Mouse (Mus musculus) liver, postnatal 0 days (tissue): ENCODE results near the gene Syn2. TPM values are rescaled to one million over a fixed set of nuclear protein-coding genes. Genes with fewer than 3 reads are reported as not detected.

Experiments used
- ATAC-seq: fragments of 200-750 bp; cut with Nextera tagmentation; 2 replicates; pipeline ENCODE4 v1.8.0; 2017; ENCODE audit warnings: mild to moderate bottlenecking, moderate library complexity
- DNase-seq: peaks from one replicate; pipeline ENCODE4 v3.0.0-alpha.2; 2016
- H3K27ac ChIP-seq: fragments of 300-500 bp; sonication (generic); 2 replicates; pipeline ENCODE4 v1.5.1; 2014; ENCODE audit warnings: antibody characterized with exemption, moderate library complexity, mild to moderate bottlenecking, low read depth
- H3K27me3 ChIP-seq: fragments of 300-500 bp; sonication (generic); 2 replicates; pipeline ENCODE4 v1.6.1; 2014; ENCODE audit warnings: low read length, control low read depth, mixed read lengths; ENCODE audit not compliant: insufficient read depth
- H3K36me3 ChIP-seq: fragments of 300-500 bp; sonication (generic); replicated peaks from 2 replicates; pipeline ENCODE4 v1.6.1; 2014; ENCODE audit warnings: mild to moderate bottlenecking, control low read depth, low read length, moderate library complexity, mixed read lengths; ENCODE audit not compliant: insufficient read depth
- H3K4me1 ChIP-seq: fragments of 300-500 bp; sonication (generic); 2 replicates; pipeline ENCODE4 v1.6.1; 2014; ENCODE audit warnings: antibody characterized with exemption, mild to moderate bottlenecking, control low read depth; ENCODE audit not compliant: insufficient read depth
- H3K4me2 ChIP-seq: fragments of 300-500 bp; sonication (generic); 2 replicates; pipeline ENCODE4 v1.6.1; 2014; ENCODE audit warnings: low read depth, mild to moderate bottlenecking, low read length, moderate library complexity, mixed read lengths
- H3K4me3 ChIP-seq: fragments of 300-500 bp; sonication (generic); 2 replicates; pipeline ENCODE4 v1.5.1; 2014; ENCODE audit warnings: low read depth, low read length
- H3K9ac ChIP-seq: fragments of 300-500 bp; sonication (generic); replicated peaks from 2 replicates; pipeline ENCODE4 v1.6.1; 2014; ENCODE audit warnings: mild to moderate bottlenecking, moderate library complexity
- H3K9me3 ChIP-seq: fragments of 300-500 bp; sonication (generic); 2 replicates; pipeline ENCODE4 v1.6.1; 2016; ENCODE audit warnings: mild to moderate bottlenecking, control low read depth, low read length, mixed read lengths
- CTCF ChIP-seq: sonication (generic); IDR thresholded peaks from 2 replicates; pipeline ENCODE4 v1.5.1; 2016; ENCODE audit warnings: antibody characterized with exemption, low read depth
- EP300 ChIP-seq: IDR thresholded peaks from 2 replicates; pipeline ENCODE4 v1.6.1; 2016; ENCODE audit warnings: antibody characterized with exemption, low read depth, mild to moderate bottlenecking
- WGBS: fragments of 180-500 bp; shearing (Covaris S2); extraction: QIAGEN DNeasy Blood & Tissue Kit; methylation state at CpG from one replicate; pipeline ENCODE4 v1.1.7; 2014; ENCODE audit not compliant: insufficient replicate concordance; 5-methylcytosine and 5-hydroxymethylcytosine counted together
- microRNA-seq: library from miRNA; unstranded; fragments of <30 nt; microRNA quantifications from one replicate; pipeline ENCODE4, GENCODE M21; 2016
- polyA plus RNA-seq: library from polyadenylated mRNA; unstranded; fragments of >200 nt; fragmentation: Nextera tagmentation; extraction: Ambion mirVana; gene quantifications from 2 replicates; pipeline ENCODE4 v1.2.1, GENCODE M21; 2015

Gene Syn2
- polyA plus RNA-seq, 1 experiment from 2014 or later = 0.20 TPM

DNA sequence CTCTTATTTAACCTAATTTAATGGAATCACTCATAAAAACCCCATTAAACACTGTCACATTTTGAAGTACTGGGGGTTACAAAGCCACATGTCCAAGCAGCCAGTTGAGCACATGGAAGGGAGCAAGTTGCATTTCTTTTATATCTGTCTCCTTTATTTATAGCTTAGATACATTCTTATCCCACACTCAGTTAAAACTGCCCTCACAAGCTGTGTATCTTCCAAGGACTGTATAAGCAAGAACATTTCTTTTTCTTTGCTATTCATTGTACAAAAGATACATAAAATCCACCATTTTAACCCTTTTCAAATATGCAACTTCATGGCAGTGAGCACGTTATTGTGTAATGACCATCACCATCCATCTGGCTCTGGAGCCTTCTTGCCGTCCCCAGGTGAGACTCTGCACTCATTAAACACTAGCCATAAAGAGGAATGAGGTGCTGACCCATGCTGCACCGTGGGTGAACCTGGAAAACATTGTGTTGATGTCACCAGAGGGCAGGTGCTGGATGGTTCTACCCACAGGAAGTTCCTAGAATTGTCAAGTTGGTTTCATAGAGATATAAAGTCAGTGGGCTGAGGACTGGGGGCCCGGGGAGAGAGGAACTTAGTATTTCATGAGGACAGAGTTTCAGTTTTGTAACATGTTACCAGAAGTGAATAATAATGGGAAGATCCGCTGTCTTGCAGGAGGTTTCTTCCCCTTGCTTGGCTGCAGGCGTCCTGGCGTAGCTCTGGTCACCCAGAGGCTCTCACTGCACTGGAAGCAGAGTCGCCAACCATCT is 186.4 kb downstream of the Syn2 start:
- no peak overlapping the region for H3K9ac ChIP-seq
- H3K27me3 ChIP-seq = no peaks in the 10 kb centered on the region
- DNase-seq (no peak), ATAC-seq (no peak)
- no peak overlapping the region for H3K27ac ChIP-seq
- WGBS = 47% methylated on average over 8 of the region's 8 CpGs
- H3K36me3 ChIP-seq = no peaks in the 10 kb centered on the region
- TF ChIP-seq CTCF (no peak), EP300 (no peak)
- no peaks in the 10 kb centered on the region for H3K9me3 ChIP-seq
- 0 out of 2 replicates have a peak overlapping the region, but pooled peaks have one; percentile 7 for H3K4me2 ChIP-seq
- no peaks in the 10 kb centered on the region for H3K4me1 ChIP-seq
- H3K4me3 ChIP-seq = no peak overlapping the region

GRCm38 (mm10) chr6:115321883-115322351 is 187.2 kb downstream of the Syn2 start:
- H3K4me1 ChIP-seq = no peaks in the 10 kb centered on the region
- no peak overlapping the region for H3K4me2 ChIP-seq
- H3K27me3 ChIP-seq = no peaks in the 10 kb centered on the region
- H3K9me3 ChIP-seq = no peaks in the 10 kb centered on the region
- H3K27ac ChIP-seq = no peak overlapping the region; the same call in 1 of the 2 replicates
- H3K4me3 ChIP-seq = no peak overlapping the region
- DNase-seq (no peak), ATAC-seq (no peak)
- WGBS = 59% methylated on average over 6 of the region's 6 CpGs
- TF ChIP-seq CTCF = no peak
- no peak for TF ChIP-seq EP300
- H3K36me3 ChIP-seq = no peaks in the 10 kb centered on the region
- H3K9ac ChIP-seq = no peak overlapping the region

GRCm38 (mm10) chr6:115322956-115323355 is 188.3 kb downstream of the Syn2 start:
- Histone ChIP-seq H3K27me3 (no peaks in the 10 kb centered on the region), H3K4me2 (no peak overlapping the region), H3K27ac (no peak overlapping the region), H3K4me3 (no peak overlapping the region), H3K9me3 (no peaks in the 10 kb centered on the region), H3K9ac (no peak overlapping the region), H3K4me1 (no peaks in the 10 kb centered on the region), H3K36me3 (no peaks in the 10 kb centered on the region)
- ATAC-seq (no peak), DNase-seq (no peak)
- WGBS = 88% methylated on average over 5 of the region's 5 CpGs
- no peak for TF ChIP-seq EP300
- no peak for TF ChIP-seq CTCF

- no peaks in the 10 kb centered on the region for H3K36me3 ChIP-seq
- H3K4me1 ChIP-seq = no peaks in the 10 kb centered on the region
- TF ChIP-seq CTCF (no peak), EP300 (no peak)
- DNase-seq (no peak), ATAC-seq (no peak)
- H3K9me3 ChIP-seq = no peaks in the 10 kb centered on the region
- no peaks in the 10 kb centered on the region for H3K27me3 ChIP-seq
- H3K4me2 ChIP-seq = no peak overlapping the region
- no peak overlapping the region for H3K27ac ChIP-seq
- no peak overlapping the region for H3K9ac ChIP-seq
- no peak overlapping the region for H3K4me3 ChIP-seq
Observed at GRCm38 (mm10) chr6:115330964-115331363, 196.3 kb downstream of the Syn2 start.

Small RNA genes within 50 kb of the gene (microRNA-seq; reads per million reads assigned to microRNA genes)
- gene Gm24767 = not detected

Other genes starting within 250 kb of the Syn2 start
- 11.9 and 14.7 TPM in 2 replicates for gene Vgll4, start 164.9 kb upstream of the Syn2 start, polyA plus RNA-seq
- 15.1 and 18.4 TPM in 2 replicates for gene Tamm41, start 97.0 kb upstream of the Syn2 start, polyA plus RNA-seq
- not detected in 2 replicates for gene Gm17482, start 92.4 kb downstream of the Syn2 start, polyA plus RNA-seq
- gene Timp4, start 117.3 kb downstream of the Syn2 start, polyA plus RNA-seq = 0.11 TPM in 1 of 2 replicates, not detected in the other
- 4.9 and 5.1 TPM in 2 replicates for gene Pparg, start 226.0 kb downstream of the Syn2 start, polyA plus RNA-seq